Mouse (Mus musculus) spleen, adult 18-20 months (tissue): ENCODE results near the gene Colca2.

Source experiments
- DNase-seq, 2 experiments: peaks; one replicate each; pipeline ENCODE4 v3.0.0; 2022; ENCODE audit warnings: mixed read lengths in 2 of 2

Colca2 gene

GRCm38 (mm10) chr9:51271073-51271472 lies 7.3 kb downstream of the Colca2 start:
- DNase-seq: no peak

GRCm38 (mm10) chr9:51268852-51269251 lies 9.5 kb downstream of the Colca2 start:
- no peak for DNase-seq

GRCm38 (mm10) chr9:51258426-51258825 lies 19.9 kb downstream of the Colca2 start:
- DNase-seq: no peak

GRCm38 (mm10) chr9:51256780-51257502 lies 21.4 kb downstream of the Colca2 start:
- DNase-seq: no peak

- no peak for DNase-seq
Measured at GRCm38 (mm10) chr9:51238741-51239385, 39.5 kb downstream of the Colca2 start.

GRCm38 (mm10) chr9:51232163-51232562 lies 46.2 kb downstream of the Colca2 start:
- DNase-seq: no peak

GRCm38 (mm10) chr9:51230701-51231389 lies 47.5 kb downstream of the Colca2 start:
- no peak for DNase-seq

GRCm38 (mm10) chr9:51225636-51226166 lies 52.7 kb downstream of the Colca2 start:
- no peak for DNase-seq
